Mouse (Mus musculus): ENCODE measurements around the gene Metap1.

The Metap1 gene

DNA sequence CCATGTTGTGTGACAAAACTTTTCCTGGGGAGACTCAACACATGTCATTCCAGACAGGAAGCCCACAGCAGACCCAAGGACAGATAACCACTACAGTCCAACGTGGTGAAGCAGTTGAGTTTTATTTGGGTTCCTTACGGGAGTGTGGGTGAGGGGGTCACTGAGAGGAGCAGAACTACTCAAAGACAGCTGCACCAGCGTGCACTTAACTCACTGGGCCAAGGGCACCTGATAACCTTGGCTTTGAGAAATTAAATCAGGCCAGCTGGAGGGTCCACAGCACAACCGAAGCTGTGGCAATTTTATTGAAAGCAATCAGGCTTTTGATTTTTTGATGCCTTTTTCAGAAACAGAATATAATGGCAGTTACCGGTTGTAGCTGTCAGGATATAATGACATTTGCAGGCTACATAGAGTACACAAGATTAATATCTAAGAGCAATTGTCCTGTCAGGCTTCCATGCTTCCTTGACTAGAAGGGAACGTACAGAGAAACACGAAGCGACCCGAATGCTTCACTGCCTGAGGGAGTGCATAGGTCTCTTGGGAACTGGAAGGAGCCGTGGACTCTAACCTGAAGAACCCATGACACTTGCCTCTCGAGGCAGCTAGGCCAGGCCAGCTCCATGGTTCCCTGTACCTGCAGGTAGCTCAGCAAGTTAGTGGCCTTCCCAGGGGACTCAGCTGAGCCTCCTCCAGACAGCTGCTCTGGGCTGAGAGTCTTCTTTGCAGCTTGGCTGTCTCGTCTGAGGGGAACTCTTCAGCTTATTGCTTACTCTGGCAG, 41.0 kb downstream of the Metap1 start:
- DNase-seq = no peak

DNA sequence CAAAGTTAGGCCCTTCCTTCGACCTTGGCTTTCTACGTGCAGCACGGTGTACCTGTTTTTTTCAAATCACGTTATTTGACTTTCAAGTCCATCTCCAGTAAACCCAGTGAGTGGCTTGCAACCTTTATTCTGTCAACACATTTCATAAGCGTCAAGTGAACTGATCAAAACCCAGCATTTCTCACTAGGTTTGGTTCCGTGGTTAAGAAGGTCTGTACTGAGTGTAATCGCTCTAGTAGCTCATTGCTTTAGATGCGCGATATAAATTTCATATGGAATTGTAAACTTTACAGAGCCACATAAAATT, 45.9 kb downstream of the Metap1 start:
- no peak for DNase-seq

DNA sequence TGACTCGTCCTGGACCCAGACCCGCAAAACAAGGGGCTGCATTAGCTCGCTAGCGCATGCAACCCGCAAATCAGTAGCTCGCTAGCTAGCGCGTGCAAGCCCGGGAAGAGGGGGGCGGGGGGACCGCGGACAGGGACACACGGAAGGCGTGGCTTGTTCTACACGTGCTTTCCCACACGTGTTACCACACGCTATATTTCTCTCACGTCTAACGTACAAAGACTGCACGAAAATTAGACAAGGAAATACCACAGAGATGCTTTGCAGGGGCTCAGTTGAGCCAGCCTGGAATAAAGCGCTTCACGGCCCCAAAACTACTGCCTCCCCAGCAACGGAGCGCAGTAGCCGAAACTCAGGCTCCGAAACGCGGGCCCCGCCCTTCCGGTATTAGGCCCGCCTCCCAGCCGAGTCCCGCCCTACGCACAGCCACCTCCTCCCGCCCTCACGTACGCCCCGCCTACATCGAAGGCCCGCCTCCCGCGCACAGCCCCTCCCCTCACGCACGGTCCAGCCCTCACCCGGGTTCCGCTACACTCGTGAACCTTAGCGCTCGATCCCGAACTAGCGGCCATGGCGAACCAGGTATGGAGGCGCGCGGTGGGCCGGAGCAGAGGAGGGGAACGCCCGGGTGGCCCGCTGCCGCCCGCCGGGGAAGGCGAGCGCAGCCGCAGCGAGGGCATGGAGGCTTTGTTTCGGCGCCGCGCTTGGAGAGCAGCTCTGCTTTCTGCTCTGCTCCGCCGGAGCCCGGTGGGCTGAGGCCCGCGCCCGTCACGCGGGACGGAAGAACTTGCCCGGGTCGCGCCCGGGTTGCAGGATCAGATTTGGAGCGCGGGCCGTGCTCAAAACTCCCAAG, 46.5 kb downstream of the Metap1 start, which contains the start of gene Adh5:
Gene Adh5 (plus strand): TSS at position 482 of the 853 bp plus-strand sequence.
- peak; percentile 97 for DNase-seq

DNA sequence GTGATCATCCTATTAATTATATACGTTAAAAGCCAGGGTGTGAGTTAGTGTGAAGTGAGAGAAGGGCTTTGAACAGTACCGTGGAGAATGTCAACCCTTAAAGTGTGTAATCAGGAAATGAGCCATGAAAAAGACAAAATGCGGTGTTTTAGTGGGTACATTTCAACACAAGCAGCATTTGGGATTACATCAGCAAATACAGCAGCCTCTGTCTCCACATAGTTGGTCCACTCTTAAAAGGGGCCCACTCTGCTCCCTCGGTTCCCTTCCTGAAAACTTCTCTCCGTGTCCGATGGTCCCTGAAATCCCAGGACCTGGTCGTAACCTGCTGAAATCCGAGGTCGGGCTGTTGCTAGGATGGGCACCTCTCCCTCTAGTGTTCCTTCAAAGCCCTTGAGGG, 47.1 kb downstream of the Metap1 start:
- no peak for DNase-seq

DNA sequence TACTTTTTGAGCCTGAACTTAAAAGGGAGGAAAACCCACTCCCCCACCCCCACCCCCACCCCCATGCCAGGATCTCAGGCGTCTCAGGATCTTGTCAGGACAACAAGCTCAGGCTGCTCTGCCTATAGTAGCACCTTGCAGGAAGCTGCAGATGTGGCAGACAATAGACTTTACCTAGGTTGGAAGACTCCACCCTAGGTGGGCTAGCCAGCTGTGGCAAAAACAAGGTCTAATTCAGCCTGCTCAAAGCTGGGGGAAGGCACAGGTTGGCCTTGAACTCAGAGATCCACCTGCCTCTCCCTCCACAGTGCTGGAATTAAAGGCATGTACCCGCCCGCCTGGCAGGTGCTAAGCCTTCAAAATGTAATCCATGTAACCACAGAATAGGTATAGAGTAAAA, 50.6 kb downstream of the Metap1 start:
- no peak for DNase-seq

DNA sequence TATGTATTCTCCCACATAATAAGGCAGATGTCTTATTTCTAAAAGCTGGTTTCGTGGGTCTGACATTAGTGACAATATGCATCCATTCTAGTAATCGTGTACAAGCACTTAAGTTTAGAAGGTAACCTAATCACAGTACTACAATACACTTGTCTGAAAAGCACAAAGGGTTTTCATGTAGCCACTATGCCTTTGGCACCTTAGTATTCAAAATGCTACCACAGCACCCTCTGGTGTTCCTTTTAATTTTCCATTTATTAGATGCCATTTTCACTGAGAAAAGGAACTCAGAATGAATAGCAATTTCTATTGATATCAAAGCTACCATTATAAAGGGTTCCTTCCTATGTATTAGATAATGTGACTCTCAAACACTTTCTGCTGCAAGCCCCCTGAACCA, 57.5 kb downstream of the Metap1 start:
- DNase-seq = no peak

DNA sequence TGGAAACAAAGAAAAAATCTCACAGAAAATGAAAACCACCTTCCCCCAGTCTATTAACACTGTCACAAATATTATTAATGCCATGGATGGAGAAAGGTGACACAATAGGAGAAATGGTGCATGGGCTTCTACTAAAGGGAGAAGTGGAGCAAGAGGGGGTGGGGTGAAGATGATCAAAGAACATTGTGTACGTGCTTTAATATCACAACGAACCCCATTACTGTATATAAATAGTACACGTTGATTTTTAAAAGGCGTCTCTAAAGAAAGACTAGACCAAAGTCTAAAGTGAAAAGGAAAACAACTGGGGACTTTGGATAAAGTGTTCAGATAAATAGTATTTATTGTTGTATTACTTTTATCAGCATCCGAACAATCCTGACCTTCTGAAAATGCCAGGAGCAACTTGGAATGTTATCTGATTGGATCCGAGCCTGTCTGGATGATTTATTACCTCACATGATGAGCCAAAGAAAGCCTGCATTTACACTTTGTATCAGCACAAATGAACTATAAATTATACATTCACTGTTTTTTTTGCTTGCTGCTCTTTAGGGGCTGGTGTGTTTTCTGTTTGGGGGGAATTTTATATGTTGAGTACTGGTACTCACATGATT, 58.8 kb downstream of the Metap1 start:
- no peak for DNase-seq

DNA sequence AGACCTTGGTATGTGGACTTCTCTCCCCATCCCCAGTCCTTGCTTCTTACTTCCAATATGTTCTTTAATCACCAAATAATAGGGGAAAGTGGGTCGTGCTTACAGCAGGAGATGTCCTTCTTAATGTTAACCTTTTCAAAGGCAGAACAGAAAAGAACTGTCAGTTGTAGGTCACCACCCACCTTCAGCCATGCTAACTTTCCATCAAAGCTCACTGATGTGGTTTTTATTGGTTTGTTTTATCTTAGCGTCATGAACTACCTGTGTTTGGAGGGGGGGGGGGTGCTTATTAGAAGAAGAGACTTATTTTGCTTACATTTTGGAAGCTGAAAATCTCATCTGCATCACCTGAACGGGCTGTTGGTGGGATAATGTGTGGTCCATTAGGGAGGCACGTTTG, 65.1 kb downstream of the Metap1 start:
- DNase-seq = no peak

DNA sequence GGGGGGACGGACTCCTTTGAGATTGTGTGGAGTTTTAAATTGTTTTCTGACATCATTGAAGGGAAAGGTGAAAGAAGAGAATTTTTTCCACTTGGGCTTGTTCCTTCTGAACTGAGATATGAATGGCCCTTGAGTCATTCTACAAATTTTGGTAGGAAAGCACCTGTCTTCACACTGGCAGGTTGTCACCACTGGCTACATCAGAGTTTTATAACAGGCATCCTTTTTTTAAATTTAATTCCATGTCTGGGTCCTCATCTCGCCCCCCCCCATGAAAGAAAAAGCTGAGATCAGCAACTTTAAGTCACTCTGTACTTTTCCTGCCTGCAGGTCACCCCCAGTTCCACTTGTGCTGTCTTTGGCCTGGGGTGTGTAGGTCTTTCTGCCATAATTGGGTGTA, 65.7 kb downstream of the Metap1 start:
- no peak for DNase-seq

DNA sequence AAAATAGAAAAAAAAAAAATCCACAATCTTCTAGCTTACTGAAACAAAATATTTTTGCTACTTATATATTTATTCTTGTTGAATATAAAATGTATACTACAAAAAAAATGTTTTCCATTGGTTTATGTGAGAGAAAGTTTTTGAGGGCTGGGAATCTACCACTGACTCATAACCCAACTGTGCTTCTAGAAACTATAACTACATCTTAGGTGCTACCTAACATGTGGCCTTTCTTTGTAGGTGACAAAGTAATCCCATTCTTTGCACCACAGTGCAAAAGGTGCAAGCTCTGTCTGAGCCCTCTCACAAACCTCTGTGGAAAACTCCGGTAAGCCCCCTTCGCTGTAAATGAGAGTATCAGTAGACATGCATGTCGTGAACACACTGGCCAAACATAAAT, 68.9 kb downstream of the Metap1 start:
- no peak for DNase-seq

DNA sequence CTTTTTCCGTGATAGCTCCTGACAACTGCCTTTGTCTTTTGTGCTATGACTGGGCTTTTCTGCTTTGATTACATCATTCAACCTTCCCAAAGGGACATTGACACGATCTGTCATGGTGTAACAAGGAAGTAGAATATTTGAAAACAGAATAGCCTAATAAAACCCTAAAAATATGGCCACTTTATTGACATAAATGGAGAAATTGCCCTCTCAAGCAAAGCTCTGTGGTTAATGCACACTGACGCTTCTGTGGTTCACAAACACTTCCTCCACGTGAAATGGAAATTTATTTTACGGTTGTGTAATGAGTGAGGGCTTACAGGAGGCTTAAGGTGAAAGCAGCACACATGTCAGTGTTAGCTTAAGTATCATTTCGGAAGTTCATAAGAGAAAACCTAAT, 69.9 kb downstream of the Metap1 start:
- DNase-seq = no peak

DNA sequence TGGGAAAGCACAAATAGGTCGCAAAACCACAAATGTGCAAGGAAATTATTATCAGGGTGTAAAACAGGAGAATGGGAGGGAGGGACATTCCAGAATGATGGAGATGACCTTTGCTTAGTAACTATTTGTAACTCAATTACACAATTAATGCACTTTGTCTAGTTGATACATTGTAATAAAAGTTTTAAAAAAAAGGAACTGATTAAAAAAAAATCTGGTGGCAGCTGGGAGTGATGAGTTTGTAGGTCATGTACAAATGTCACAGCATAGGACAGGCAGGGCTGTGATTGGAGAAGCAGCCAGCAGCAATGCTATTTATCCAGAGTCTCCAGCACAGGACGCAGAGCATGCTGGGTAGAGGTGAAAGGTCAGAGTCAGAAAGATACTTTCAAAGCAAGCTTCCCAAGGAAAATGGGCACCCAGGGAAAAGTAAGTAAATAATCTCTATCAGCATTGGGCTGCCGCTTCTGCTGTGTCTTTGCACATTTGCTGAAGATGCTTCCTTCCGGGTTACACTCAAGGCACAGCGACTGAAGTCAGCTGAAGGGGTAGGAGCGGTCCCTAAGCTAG, 74.1 kb downstream of the Metap1 start, which contains the start of gene Adh4:
Gene Adh4 (plus strand): TSS at position 346 of the 570 bp plus-strand sequence.
- no peak for DNase-seq

DNA sequence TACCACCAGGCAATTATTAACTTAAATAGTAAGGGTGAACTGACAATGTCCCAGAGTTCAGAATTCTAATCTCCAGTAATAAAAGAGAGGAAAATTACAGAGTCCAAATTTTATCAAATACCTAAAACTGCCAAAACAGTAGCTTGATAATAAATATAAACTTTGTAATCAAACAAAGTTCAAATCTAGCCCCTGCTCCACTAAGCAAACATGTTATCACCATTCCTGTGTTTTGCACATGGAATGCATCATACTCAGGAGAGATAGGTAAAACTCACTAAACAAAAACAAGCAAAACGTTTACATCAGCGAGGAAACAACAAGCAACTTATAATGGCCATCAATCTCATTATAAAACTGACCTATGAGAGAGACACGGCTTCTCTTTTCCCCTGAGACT, 79.1 kb downstream of the Metap1 start:
- no peak for DNase-seq

DNA sequence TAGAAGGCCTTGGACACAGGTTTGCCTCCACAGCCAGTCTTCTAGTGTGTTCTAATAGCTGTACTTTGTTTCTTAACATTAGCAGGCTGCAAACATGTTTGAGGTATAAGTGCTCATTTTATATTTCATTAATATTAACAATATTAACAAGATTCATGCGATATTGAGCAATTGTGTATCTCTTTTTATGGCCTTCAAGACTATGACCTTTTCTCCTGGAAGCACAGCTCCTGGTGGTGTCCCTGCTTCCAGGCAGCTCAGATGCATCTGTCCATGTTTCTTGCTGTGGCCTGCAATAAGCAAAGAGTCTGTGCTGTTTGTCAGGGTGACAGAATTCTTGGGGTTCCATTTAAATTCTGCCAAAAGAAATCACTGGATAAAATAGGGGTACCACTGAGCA, 79.7 kb downstream of the Metap1 start:
- no peak for DNase-seq

Data from liver (tissue).